Mouse (Mus musculus): ENCODE measurements around the gene Naa20. TPM values are rescaled to one million over a fixed set of nuclear protein-coding genes. Genes with fewer than 3 reads are reported as not detected.
"Not testable (repeated sequence)": the region's sequence is repeated elsewhere in the genome, so short reads cannot be mapped to it uniquely, and the experiment has no call there.

The Naa20 gene
- polyA plus RNA-seq, 1 experiment from 2014 or later = 213 TPM

- Histone ChIP-seq H3K4me1 (ENCODE audit: control insufficient read depth, insufficient read depth, low read length) (no peaks in the 10 kb centered on the region), H3K4me2 (ENCODE audit: low read depth, low read length) (no peak overlapping the region), H3K4me3 (ENCODE audit: low read length) (no peak overlapping the region), H3K27ac (ENCODE audit: low read length) (no peak overlapping the region), H3K27me3 (ENCODE audit: control insufficient read depth, insufficient read depth, low read length) (no peaks in the 10 kb centered on the region), H3K9ac (ENCODE audit: low read length) (no peak overlapping the region), H3K36me3 (ENCODE audit: control insufficient read depth, insufficient read depth) (no peaks in the 10 kb centered on the region), H3K9me3 (replicated peaks; ENCODE audit: control insufficient read depth, low read length) (no peaks in the 10 kb centered on the region)
- 77% methylated on average over 9 of the region's 9 CpGs for WGBS
- ATAC-seq (replicated peaks; ENCODE audit: extremely low read depth, insufficient read depth, low FRiP score) = no peak
Observed at GRCm38 (mm10) chr2:145898106-145898505, 3.8 kb upstream of the Naa20 start.

DNA sequence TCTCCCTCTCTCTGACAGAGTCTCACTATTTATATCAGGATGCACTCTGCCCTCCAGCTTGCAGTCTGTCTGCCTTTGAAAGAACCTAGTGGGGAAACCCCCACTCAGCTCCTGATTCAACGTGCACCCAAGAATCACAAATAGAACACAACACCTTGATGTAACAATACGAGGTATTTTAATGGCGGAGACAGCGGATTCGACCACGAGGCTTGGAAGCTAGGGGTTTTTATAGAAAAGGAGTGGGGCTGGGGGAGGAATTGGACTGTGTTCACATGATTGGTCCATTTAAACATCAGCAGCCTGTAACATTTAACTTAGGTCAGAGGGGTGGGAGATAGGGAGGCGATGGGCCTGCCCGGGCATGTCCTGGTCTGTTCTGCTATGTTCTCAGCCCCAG, 1.6 kb upstream of the Naa20 start:
- not testable (repeated sequence) for H3K27ac ChIP-seq (ENCODE audit: low read length); ATAC-seq (replicated peaks; ENCODE audit: extremely low read depth, insufficient read depth, low FRiP score); H3K9ac ChIP-seq (ENCODE audit: low read length); H3K9me3 ChIP-seq (replicated peaks; ENCODE audit: control insufficient read depth, low read length); H3K27me3 ChIP-seq (ENCODE audit: control insufficient read depth, insufficient read depth, low read length); H3K36me3 ChIP-seq (ENCODE audit: control insufficient read depth, insufficient read depth); H3K4me3 ChIP-seq (ENCODE audit: low read length); H3K4me2 ChIP-seq (ENCODE audit: low read depth, low read length)
- WGBS = 63% methylated on average over 6 of the region's 8 CpGs
- peaks cover 12% of the 10 kb centered on the region for H3K4me1 ChIP-seq (ENCODE audit: control insufficient read depth, insufficient read depth, low read length)

DNA sequence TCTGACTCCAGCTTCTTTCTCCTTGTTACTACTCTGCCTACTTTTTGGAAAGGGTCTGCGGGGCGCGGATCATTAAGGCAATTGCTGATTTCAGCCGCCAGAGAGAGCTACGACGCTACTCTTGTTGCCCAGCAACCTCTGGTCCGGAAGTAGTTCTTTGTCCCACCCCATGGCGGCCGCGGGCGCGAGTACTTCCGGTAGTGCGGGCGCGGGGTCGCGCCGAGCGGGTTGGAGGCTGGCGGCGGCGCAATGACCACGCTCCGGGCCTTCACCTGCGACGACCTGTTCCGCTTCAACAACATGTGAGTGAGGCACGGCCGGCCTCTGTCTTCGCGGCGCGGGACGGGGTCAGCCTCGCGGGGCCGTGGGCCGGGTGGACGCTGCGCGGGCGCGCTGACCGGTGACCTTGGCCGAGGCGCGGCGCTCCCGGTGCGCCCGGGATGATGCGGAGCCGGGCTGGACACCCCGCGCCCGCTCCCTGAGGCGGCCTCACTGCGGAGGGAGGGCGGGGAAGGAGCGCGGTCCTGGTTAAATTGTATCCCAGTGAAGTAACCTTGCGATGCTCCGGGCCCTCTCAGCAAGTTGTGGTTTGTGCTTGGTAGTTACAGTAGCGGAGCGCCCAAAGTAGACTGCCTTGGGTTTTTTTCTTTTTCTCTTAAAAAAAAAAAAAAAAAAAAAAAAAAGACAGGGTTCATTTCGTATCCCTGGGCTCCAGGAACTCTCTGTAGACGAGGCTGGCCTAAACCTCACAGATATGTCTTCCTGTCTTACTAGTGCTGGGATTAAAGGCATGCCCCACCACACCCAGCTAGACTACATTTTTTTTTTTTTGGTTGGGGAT, 1.4 kb downstream of the Naa20 start:
- under 1% methylated on average over 68 of the region's 68 CpGs for WGBS
- no peaks in the 10 kb centered on the region; the same call in 1 of the 2 replicates for H3K36me3 ChIP-seq (ENCODE audit: control insufficient read depth, insufficient read depth)
- H3K9me3 ChIP-seq (replicated peaks; ENCODE audit: control insufficient read depth, low read length) = no peaks in the 10 kb centered on the region
- peak overlapping the region; percentile 79 for H3K4me3 ChIP-seq (ENCODE audit: low read length)
- peak overlapping the region; percentile 88 for H3K9ac ChIP-seq (ENCODE audit: low read length)
- H3K4me2 ChIP-seq (ENCODE audit: low read depth, low read length) = peak overlapping the region; percentile 80
- ATAC-seq (replicated peaks; ENCODE audit: extremely low read depth, insufficient read depth, low FRiP score) = peak; percentile 98
- peak overlapping the region; percentile 85 for H3K27ac ChIP-seq (ENCODE audit: low read length)
- H3K27me3 ChIP-seq (ENCODE audit: control insufficient read depth, insufficient read depth, low read length) = no peaks in the 10 kb centered on the region
- peaks cover 16% of the 10 kb centered on the region for H3K4me1 ChIP-seq (ENCODE audit: control insufficient read depth, insufficient read depth, low read length)

GRCm38 (mm10) chr2:145903983-145904616, 2.2 kb downstream of the Naa20 start:
- peaks cover 16% of the 10 kb centered on the region for H3K4me1 ChIP-seq (ENCODE audit: control insufficient read depth, insufficient read depth, low read length)
- no peaks in the 10 kb centered on the region; the same call in 1 of the 2 replicates for H3K36me3 ChIP-seq (ENCODE audit: control insufficient read depth, insufficient read depth)
- peak overlapping the region; percentile 79 for H3K4me3 ChIP-seq (ENCODE audit: low read length)
- H3K4me2 ChIP-seq (ENCODE audit: low read depth, low read length) = peak overlapping the region; percentile 80
- H3K9ac ChIP-seq (ENCODE audit: low read length) = peak overlapping the region; percentile 88
- H3K27ac ChIP-seq (ENCODE audit: low read length) = 0 out of 2 replicates have a peak overlapping the region, but pooled peaks have one; percentile 4
- WGBS = 23% methylated on average over 12 of the region's 12 CpGs
- ATAC-seq (replicated peaks; ENCODE audit: extremely low read depth, insufficient read depth, low FRiP score) = no peak
- H3K9me3 ChIP-seq (replicated peaks; ENCODE audit: control insufficient read depth, low read length) = no peaks in the 10 kb centered on the region
- H3K27me3 ChIP-seq (ENCODE audit: control insufficient read depth, insufficient read depth, low read length) = no peaks in the 10 kb centered on the region

DNA sequence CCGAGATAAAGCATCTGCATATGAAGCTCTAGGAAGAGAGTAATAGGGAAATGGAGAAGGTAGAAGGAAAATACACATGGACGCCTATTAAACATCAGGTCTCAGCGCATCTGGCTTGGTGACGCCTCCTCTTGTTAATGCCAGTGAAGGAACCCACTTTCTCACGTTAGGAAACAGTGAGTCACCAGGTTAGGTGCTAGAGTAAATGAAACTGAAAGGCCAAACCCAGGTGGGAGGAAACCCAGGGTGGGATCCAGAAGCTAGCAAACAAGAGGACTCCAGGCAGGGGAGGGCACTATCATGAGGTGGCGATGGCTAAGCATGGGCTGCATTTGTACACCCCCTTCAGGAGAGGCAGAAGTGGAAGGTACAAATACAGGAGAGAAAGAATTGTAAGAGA, 3.3 kb downstream of the Naa20 start:
- Histone ChIP-seq H3K9ac (ENCODE audit: low read length) (no peak overlapping the region), H3K36me3 (ENCODE audit: control insufficient read depth, insufficient read depth) (peaks cover 3% of the 10 kb centered on the region), H3K4me3 (ENCODE audit: low read length) (no peak overlapping the region), H3K9me3 (replicated peaks; ENCODE audit: control insufficient read depth, low read length) (no peaks in the 10 kb centered on the region), H3K4me2 (ENCODE audit: low read depth, low read length) (no peak overlapping the region), H3K27me3 (ENCODE audit: control insufficient read depth, insufficient read depth, low read length) (no peaks in the 10 kb centered on the region), H3K27ac (ENCODE audit: low read length) (no peak overlapping the region), H3K4me1 (ENCODE audit: control insufficient read depth, insufficient read depth, low read length) (peaks cover 16% of the 10 kb centered on the region)
- ATAC-seq (replicated peaks; ENCODE audit: extremely low read depth, insufficient read depth, low FRiP score) = no peak
- WGBS = 70% methylated on average over 6 of the region's 6 CpGs

DNA sequence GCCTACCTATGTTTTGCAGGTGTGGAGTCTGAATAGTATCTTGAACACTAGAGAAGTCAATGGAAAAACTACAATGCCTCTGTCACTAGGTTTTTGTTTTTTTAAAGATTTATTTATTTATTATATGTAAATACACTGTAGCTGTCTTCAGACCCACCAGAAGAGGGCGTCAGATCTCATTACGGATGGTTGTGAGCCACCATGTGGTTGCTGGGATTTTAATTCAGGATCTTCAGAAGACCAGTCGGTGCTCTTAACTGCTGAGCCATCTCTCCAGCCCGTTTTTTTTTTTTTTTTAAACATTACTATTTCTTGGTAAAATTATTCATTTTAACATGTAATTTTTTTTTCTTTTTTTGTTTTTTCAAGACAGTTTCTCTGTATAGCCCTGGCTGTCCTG, 4.0 kb downstream of the Naa20 start:
- H3K4me2 ChIP-seq (ENCODE audit: low read depth, low read length); H3K4me3 ChIP-seq (ENCODE audit: low read length); H3K9ac ChIP-seq (ENCODE audit: low read length); H3K27me3 ChIP-seq (ENCODE audit: control insufficient read depth, insufficient read depth, low read length); H3K27ac ChIP-seq (ENCODE audit: low read length); H3K36me3 ChIP-seq (ENCODE audit: control insufficient read depth, insufficient read depth); H3K9me3 ChIP-seq (replicated peaks; ENCODE audit: control insufficient read depth, low read length); ATAC-seq (replicated peaks; ENCODE audit: extremely low read depth, insufficient read depth, low FRiP score): not testable (repeated sequence)
- H3K4me1 ChIP-seq (ENCODE audit: control insufficient read depth, insufficient read depth, low read length) = peaks cover 16% of the 10 kb centered on the region
- WGBS = 46% methylated on average over 4 of the region's 4 CpGs

DNA sequence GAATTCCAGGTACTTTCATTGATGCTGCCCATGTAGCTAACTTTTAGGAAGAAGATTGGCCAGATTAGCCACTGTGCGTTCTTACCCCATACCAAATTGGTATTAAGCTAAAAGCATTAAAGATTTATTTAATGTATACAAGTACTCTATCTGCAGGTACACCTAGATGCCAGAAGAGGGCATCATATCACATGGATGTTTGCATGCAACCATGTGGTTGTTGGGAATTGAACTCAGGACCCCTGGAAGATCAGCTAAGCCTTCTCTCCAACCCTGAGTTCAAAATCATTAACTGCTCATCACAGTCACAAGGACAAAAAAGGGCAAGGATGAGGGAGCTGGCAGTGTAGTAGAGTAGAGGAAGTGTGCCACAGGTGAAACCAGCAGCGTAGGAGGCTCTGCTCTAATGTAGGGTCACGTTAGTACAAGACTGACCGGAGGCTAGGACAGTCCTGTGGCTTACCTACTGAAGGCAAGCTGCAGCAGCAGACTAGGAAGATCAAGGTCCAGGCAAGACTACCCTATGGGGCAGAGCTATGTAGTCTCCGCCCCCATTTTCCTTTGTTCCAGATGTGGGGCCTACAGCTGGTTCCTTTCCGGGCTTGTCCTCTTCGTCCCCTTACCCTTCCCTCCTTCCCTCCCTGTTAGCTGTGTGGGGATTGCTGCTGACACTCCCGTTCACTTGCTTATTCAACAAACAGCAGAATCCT, 19.2 kb downstream of the Naa20 start:
- 82% methylated on average over 8 of the region's 8 CpGs for WGBS

GRCm38 (mm10) chr2:145934339-145935231, 32.7 kb downstream of the Naa20 start, which contains the start of the genes Cfap61 and Crnkl1:
Gene Cfap61 (plus strand): TSS chr2:145934784.
Gene Crnkl1 (minus strand): TSS chr2:145935014.
- Histone ChIP-seq H3K9me3 (replicated peaks; ENCODE audit: control insufficient read depth, low read length) (no peaks in the 10 kb centered on the region), H3K36me3 (ENCODE audit: control insufficient read depth, insufficient read depth) (peaks cover 12% of the 10 kb centered on the region)

More for the DNA sequence above, 19.2 kb downstream of the Naa20 start:
- H3K4me1 ChIP-seq (ENCODE audit: control insufficient read depth, insufficient read depth, low read length) = no peaks in the 10 kb centered on the region
- H3K27me3 ChIP-seq (ENCODE audit: control insufficient read depth, insufficient read depth, low read length) = no peaks in the 10 kb centered on the region
- no peak overlapping the region for H3K9ac ChIP-seq (ENCODE audit: low read length)
- no peak overlapping the region for H3K27ac ChIP-seq (ENCODE audit: low read length)
- H3K9me3 ChIP-seq (replicated peaks; ENCODE audit: control insufficient read depth, low read length) = no peaks in the 10 kb centered on the region
- H3K36me3 ChIP-seq (ENCODE audit: control insufficient read depth, insufficient read depth) = peaks cover 56% of the 10 kb centered on the region
- no peak for ATAC-seq (replicated peaks; ENCODE audit: extremely low read depth, insufficient read depth, low FRiP score)
- H3K4me3 ChIP-seq (ENCODE audit: low read length) = no peak overlapping the region
- H3K4me2 ChIP-seq (ENCODE audit: low read depth, low read length) = no peak overlapping the region

More at GRCm38 (mm10) chr2:145934339-145935231, 32.7 kb downstream of the Naa20 start, which contains the start of the genes Cfap61 and Crnkl1:
- peak within 1 kb of the TSS; percentile 98 for H3K4me2 ChIP-seq (ENCODE audit: low read depth, low read length)
- H3K9ac ChIP-seq (ENCODE audit: low read length) = peak within 1 kb of the TSS; percentile 86
- no peak within 1 kb of the TSS for H3K27ac ChIP-seq (ENCODE audit: low read length)
- no peaks in the 10 kb centered on the region for H3K27me3 ChIP-seq (ENCODE audit: control insufficient read depth, insufficient read depth, low read length)
- peak; percentile 96 for ATAC-seq (replicated peaks; ENCODE audit: extremely low read depth, insufficient read depth, low FRiP score)
- under 1% methylated on average over 61 of the region's 61 CpGs for WGBS
- H3K4me1 ChIP-seq (ENCODE audit: control insufficient read depth, insufficient read depth, low read length) = peaks cover 10% of the 10 kb centered on the region
- peak within 1 kb of the TSS; percentile 99 for H3K4me3 ChIP-seq (ENCODE audit: low read length)
